In genomic region chr1:77515651-77515981, GRCm38 (mm10) we compare ENCODE assay signal across 8 mouse cellular contexts. TPM values are rescaled to one million over a fixed set of nuclear protein-coding genes. Genes with fewer than 3 reads are reported as not detected.
DNase-seq lines count a peak whose midpoint lies in the region; ATAC-seq and TF ChIP-seq lines count a peak whose summit lies in the region.

No protein-coding gene starts in this region.

- peak overlapping the region; percentile 81 for H3K9ac ChIP-seq in heart, embryonic 13.5 days
- peak overlapping the region; percentile 65 for H3K9ac ChIP-seq in limb, embryonic 12.5 days (replicated peaks)
- H3K9ac ChIP-seq in midbrain, embryonic 16.5 days (ENCODE audit: low read depth, low read length), result peak overlapping the region; percentile 66

- H3K4me1 ChIP-seq in heart, embryonic 13.5 days, result peaks cover 25% of the 10 kb centered on the region
- H3K4me1 ChIP-seq in limb, embryonic 12.5 days (replicated peaks), result peaks cover 34% of the 10 kb centered on the region
- peaks cover 24% of the 10 kb centered on the region for H3K4me1 ChIP-seq in midbrain, embryonic 16.5 days (ENCODE audit: control insufficient read depth, insufficient read depth, low read length)

- peaks cover 18% of the 10 kb centered on the region for H3K27me3 ChIP-seq in heart, embryonic 13.5 days (replicated peaks)
- H3K27me3 ChIP-seq in limb, embryonic 12.5 days, result peaks cover 18% of the 10 kb centered on the region; the same call in 1 of the 2 replicates
- H3K27me3 ChIP-seq in midbrain, embryonic 16.5 days (ENCODE audit: control insufficient read depth, insufficient read depth, low read depth, low read length), result no peaks in the 10 kb centered on the region

- peak overlapping the region; percentile 88 for H3K4me3 ChIP-seq in gastrocnemius, adult 2 months
- peak overlapping the region; percentile 75 for H3K4me3 ChIP-seq in heart, embryonic 13.5 days
- peak overlapping the region; percentile 62 for H3K4me3 ChIP-seq in limb, embryonic 12.5 days (replicated peaks)
- H3K4me3 ChIP-seq in midbrain, embryonic 16.5 days (ENCODE audit: low read depth, low read length), result peak overlapping the region; percentile 57

- H3K9me3 ChIP-seq in heart, embryonic 13.5 days, result no peaks in the 10 kb centered on the region
- no peaks in the 10 kb centered on the region for H3K9me3 ChIP-seq in limb, embryonic 12.5 days
- H3K9me3 ChIP-seq in midbrain, embryonic 16.5 days (replicated peaks; ENCODE audit: control insufficient read depth, low read length, poor library complexity, severe bottlenecking), result no peaks in the 10 kb centered on the region

- DNase-seq in gastrocnemius, adult 2 months, result peak; percentile 28
- DNase-seq in gastrocnemius, postnatal 10 days, result no peak
- peak; percentile 57 for DNase-seq in ZHBTc4 (ENCODE audit: low read depth, low spot score)
- no peak for DNase-seq in left cerebral cortex, adult 18-20 months (ENCODE audit: low spot score in 2 of 2)
- DNase-seq in layer of hippocampus, postnatal 14 days (ENCODE audit: low spot score in 2 of 2), result no peak

- under 1% methylated on average over 12 of the region's 12 CpGs for WGBS in heart, embryonic 13.5 days
- under 1% methylated on average over 12 of the region's 12 CpGs for WGBS in limb, embryonic 12.5 days
- 0% methylated on average over 12 of the region's 12 CpGs for WGBS in midbrain, embryonic 16.5 days

- no peaks in the 10 kb centered on the region for H3K36me3 ChIP-seq in heart, embryonic 13.5 days
- H3K36me3 ChIP-seq in limb, embryonic 12.5 days, result peaks cover 5% of the 10 kb centered on the region; the same call in 1 of the 2 replicates
- H3K36me3 ChIP-seq in midbrain, embryonic 16.5 days (ENCODE audit: control insufficient read depth, insufficient read depth, low read length), result no peaks in the 10 kb centered on the region

- no peak for ATAC-seq in heart, embryonic 13.5 days (ENCODE audit: extremely low read depth, insufficient number of reproducible peaks, low FRiP score, low TSS enrichment)
- ATAC-seq in limb, embryonic 12.5 days (ENCODE audit: insufficient number of reproducible peaks, insufficient read depth, low FRiP score, low TSS enrichment, low read depth), result no peak
- no peak for ATAC-seq in midbrain, embryonic 16.5 days

- H3K4me2 ChIP-seq in heart, embryonic 13.5 days, result peak overlapping the region; percentile 97
- peak overlapping the region; percentile 81 for H3K4me2 ChIP-seq in limb, embryonic 12.5 days
- peak overlapping the region; percentile 82 for H3K4me2 ChIP-seq in midbrain, embryonic 16.5 days (ENCODE audit: low read length)

- H3K27ac ChIP-seq in gastrocnemius, adult 2 months, result peak overlapping the region; percentile 62
- 0 out of 2 replicates have a peak overlapping the region, but pooled peaks have one; percentile 0 for H3K27ac ChIP-seq in heart, embryonic 13.5 days (replicated peaks)
- peak overlapping the region; percentile 81 for H3K27ac ChIP-seq in limb, embryonic 12.5 days
- H3K27ac ChIP-seq in midbrain, embryonic 16.5 days (ENCODE audit: low read length), result peak overlapping the region; percentile 76

- intact Hi-C loops in gastrocnemius, adult 2 months (cut with DNase I), result loop anchor here (5.0 to 10.0 kb wide), 2 partner anchors 321 to 1588 kb away; no protein-coding TSS in a partner anchor

- no peak for TF ChIP-seq CTCF in gastrocnemius, adult 2 months (IDR thresholded peaks at IDR 0.05)

RNA-seq across cellular contexts. Expression of gene Epha4, which starts 0.7 kb away (rescaled TPM):
- 1 to 10 TPM; 1.4 to 3.0 TPM for total RNA-seq in gastrocnemius, adult 2 months (2021)
- 10 to 100 TPM in 1 of 2 experiments, 1 to 10 TPM in 1; 6.3 to 10.0 TPM for total RNA-seq in gastrocnemius, postnatal 10 days (2021)
- 6.0 and 6.1 TPM in 2 replicates for polyA plus RNA-seq in heart, embryonic 13.5 days (2015; fragmentation: Nextera tagmentation; extraction: Ambion mirVana)
- polyA plus RNA-seq in limb, embryonic 12.5 days (2016; fragmentation: Nextera tagmentation; extraction: Ambion mirVana), result 57.7 and 58.5 TPM in 2 replicates
- polyA plus RNA-seq in midbrain, embryonic 16.5 days (2015; fragmentation: Nextera tagmentation; extraction: Ambion mirVana), result 30.4 and 36.8 TPM in 2 replicates
- 100 to 1,000 TPM; 148 to 151 TPM for total RNA-seq in left cerebral cortex, adult 18-20 months (2021)
- 100 to 1,000 TPM; 348 to 361 TPM for total RNA-seq in layer of hippocampus, postnatal 14 days (2021)

Comparison
In these comparisons a context has a peak if more than half of its experiments do, and no peak if none do; other contexts are left out.
1. DNase-seq: peak in gastrocnemius, adult 2 months (single experiment) and ZHBTc4 (single experiment); none in gastrocnemius, postnatal 10 days (single experiment), left cerebral cortex, adult 18-20 months (0 of 2) and layer of hippocampus, postnatal 14 days (0 of 2).
2. H3K27ac ChIP-seq: peak in every context shown above with its lines; median percentile 81 in limb, embryonic 12.5 days; 76 in midbrain, embryonic 16.5 days; 62 in gastrocnemius, adult 2 months; 0 in heart, embryonic 13.5 days.
3. RNA of gene Epha4, which starts 0.7 kb away (total RNA-seq): 348 to 361 TPM in layer of hippocampus, postnatal 14 days and 148 to 151 TPM in left cerebral cortex, adult 18-20 months; 6.3 to 10.0 TPM in gastrocnemius, postnatal 10 days and 1.4 to 3.0 TPM in gastrocnemius, adult 2 months; every median in the first group is over 10 times any median in the second.
4. Peak in every context shown above with its lines, with median percentiles within 50 percentile points of each other: H3K4me3 ChIP-seq, H3K4me2 ChIP-seq and H3K9ac ChIP-seq.